Mouse (Mus musculus): ENCODE results near the gene Abhd16a.

DNA sequence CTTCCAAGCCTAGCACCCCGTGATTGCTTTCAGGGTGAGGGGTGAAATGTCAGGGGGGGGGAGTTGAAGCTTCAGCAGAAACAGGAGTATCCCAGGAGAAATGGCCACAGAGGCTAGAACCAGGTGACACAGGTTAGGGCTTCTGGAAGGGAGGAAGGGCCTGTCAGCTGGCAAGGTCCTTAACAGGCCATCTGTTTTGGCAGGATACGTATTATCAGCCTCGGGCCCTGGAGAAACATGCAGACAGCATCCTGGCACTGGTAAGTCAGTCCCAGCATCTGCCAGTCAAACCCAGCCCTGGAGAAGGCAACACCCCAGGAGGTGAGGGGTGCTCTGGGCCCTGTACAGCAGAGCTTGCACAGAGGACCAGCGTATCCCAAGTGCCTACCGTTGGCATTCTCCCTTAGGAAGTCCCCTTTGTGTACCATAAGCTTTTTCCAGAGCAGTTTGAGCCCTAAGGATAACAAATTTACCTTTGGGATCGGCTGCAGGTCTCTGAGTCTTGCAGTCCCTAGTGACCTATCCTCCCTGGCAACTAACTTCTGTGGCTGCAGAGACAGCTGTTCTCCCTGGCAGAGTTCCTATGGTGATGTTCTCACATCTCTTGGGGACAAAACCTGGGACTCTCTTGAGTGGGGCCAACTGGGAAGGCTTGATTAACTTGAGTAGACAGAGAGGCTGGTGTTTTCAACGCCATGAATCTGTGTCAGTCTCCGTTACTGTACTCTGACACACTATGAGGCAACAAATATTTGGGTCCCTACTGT lies 1.3 kb downstream of the Abhd16a start:
- no peak for TF ChIP-seq CTCF (IDR thresholded peaks at IDR 0.05; ENCODE audit: low read depth)
- TF ChIP-seq EP300 (IDR thresholded peaks at IDR 0.05; ENCODE audit: low read depth), result peak; percentile 88

All from liver, postnatal 0 days (tissue).